Mouse (Mus musculus) neural tube, embryonic 15.5 days (tissue): ENCODE data around the gene Evc. TPM values are rescaled to one million over a fixed set of nuclear protein-coding genes. Genes with fewer than 3 reads are reported as not detected.

Source experiments
- ATAC-seq: fragments of 200-750 bp; cut with Nextera tagmentation; 2 replicates; pipeline ENCODE4 v1.8.0; 2017; ENCODE audit warnings: mild to moderate bottlenecking, moderate TSS enrichment, moderate library complexity; ENCODE audit not compliant: low FRiP score
- H3K27ac ChIP-seq: fragments of 300-500 bp; sonication (generic); replicated peaks from 2 replicates; pipeline ENCODE4 v1.5.1; 2015; ENCODE audit warnings: mild to moderate bottlenecking, inconsistent platforms
- H3K27me3 ChIP-seq: fragments of 300-500 bp; sonication (generic); replicated peaks from 2 replicates; pipeline ENCODE4 v1.6.1; 2015; ENCODE audit warnings: inconsistent platforms
- H3K36me3 ChIP-seq: fragments of 300-500 bp; sonication (generic); 2 replicates; pipeline ENCODE4 v1.6.1; 2015; ENCODE audit warnings: inconsistent platforms
- H3K4me1 ChIP-seq: fragments of 300-500 bp; sonication (generic); 2 replicates; pipeline ENCODE4 v1.6.1; 2015; ENCODE audit warnings: inconsistent platforms
- H3K4me2 ChIP-seq: fragments of 300-500 bp; sonication (generic); 2 replicates; pipeline ENCODE4 v1.6.1; 2015; ENCODE audit warnings: inconsistent platforms, mild to moderate bottlenecking, moderate library complexity
- H3K4me3 ChIP-seq: fragments of 300-500 bp; sonication (generic); replicated peaks from 2 replicates; pipeline ENCODE4 v1.5.1; 2015; ENCODE audit warnings: mild to moderate bottlenecking, inconsistent platforms
- H3K9ac ChIP-seq: fragments of 300-500 bp; sonication (generic); replicated peaks from 2 replicates; pipeline ENCODE4 v1.6.1; 2015; ENCODE audit warnings: mild to moderate bottlenecking, inconsistent platforms
- H3K9me3 ChIP-seq: fragments of 300-500 bp; sonication (generic); replicated peaks from 2 replicates; pipeline ENCODE4 v1.6.1; 2016; ENCODE audit warnings: inconsistent platforms
- WGBS: fragments of 180-500 bp; shearing (Covaris S2); methylation state at CpG from one replicate; pipeline ENCODE4 v1.1.7; 2015; ENCODE audit warnings: mixed read lengths; 5-methylcytosine and 5-hydroxymethylcytosine counted together
- polyA plus RNA-seq: library from polyadenylated mRNA; unstranded; fragments of >200 nt; fragmentation: Nextera tagmentation; extraction: Ambion mirVana; gene quantifications from 2 replicates; pipeline ENCODE4 v1.2.1, GENCODE M21; 2015

Gene Evc
- polyA plus RNA-seq, 1 experiment from 2014 or later, result 4.4 TPM

DNA sequence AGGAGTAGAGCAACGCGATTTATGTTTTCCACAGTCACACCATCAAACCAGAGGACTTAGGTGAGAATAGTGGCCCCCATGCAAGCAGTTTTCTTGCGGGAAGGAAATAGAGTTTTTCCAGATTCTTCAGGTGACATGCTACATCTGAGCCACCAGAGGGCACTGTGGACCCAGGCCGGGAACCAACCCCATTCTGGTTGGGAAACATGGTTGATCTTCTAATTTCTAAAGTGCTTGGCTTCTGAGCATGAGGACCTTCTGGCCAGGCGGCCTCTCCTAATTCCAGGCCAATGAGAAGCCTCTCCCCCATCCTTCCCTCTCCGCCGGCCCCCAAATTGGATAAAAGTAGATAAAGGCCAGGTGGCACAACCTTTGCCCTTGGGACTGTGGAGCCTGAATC lies 38.3 kb downstream of the Evc start:
- no peak overlapping the region for H3K27ac ChIP-seq
- H3K9me3 ChIP-seq, result no peaks in the 10 kb centered on the region
- H3K4me1 ChIP-seq, result no peaks in the 10 kb centered on the region; the same call in 1 of the 2 replicates
- no peak overlapping the region for H3K4me2 ChIP-seq
- no peak for ATAC-seq
- H3K27me3 ChIP-seq, result no peaks in the 10 kb centered on the region
- no peaks in the 10 kb centered on the region for H3K36me3 ChIP-seq
- 27% methylated on average over 7 of the region's 7 CpGs for WGBS
- no peak overlapping the region for H3K4me3 ChIP-seq
- H3K9ac ChIP-seq, result no peak overlapping the region

- H3K9ac ChIP-seq, result no peak overlapping the region
- no peak overlapping the region for H3K27ac ChIP-seq
- WGBS, result 66% methylated on average over 10 of the region's 10 CpGs
- no peaks in the 10 kb centered on the region; the same call in 1 of the 2 replicates for H3K4me1 ChIP-seq
- peaks cover 11% of the 10 kb centered on the region for H3K36me3 ChIP-seq
- ATAC-seq, result no peak
- H3K27me3 ChIP-seq, result no peaks in the 10 kb centered on the region
- H3K9me3 ChIP-seq, result no peaks in the 10 kb centered on the region
- no peak overlapping the region for H3K4me2 ChIP-seq
- H3K4me3 ChIP-seq, result no peak overlapping the region
Measured at GRCm38 (mm10) chr5:37296717-37297116, 40.0 kb downstream of the Evc start.

DNA sequence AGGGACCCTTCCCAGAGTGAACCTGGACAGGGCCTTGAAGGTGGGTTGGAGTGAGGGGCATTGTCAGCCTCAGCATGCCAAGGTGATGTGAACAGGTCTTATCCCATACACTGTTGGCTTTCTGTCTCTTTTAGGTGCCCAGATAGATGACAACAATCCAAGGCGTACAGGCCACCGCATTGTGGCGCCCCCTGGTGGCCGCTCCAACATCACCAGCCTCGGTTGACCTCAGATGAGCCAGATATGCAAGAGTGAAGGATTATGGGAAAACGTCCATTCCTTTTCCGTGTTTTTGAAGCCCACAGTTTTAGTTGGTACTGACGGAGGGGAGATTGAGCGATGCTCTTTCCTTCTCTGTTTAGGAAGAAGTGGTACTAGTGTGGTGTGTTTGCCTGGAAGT lies 45.7 kb downstream of the Evc start:
- H3K4me3 ChIP-seq, result no peak overlapping the region
- no peak for ATAC-seq
- H3K27me3 ChIP-seq, result no peaks in the 10 kb centered on the region
- no peak overlapping the region for H3K9ac ChIP-seq
- peaks cover 66% of the 10 kb centered on the region for H3K36me3 ChIP-seq
- no peaks in the 10 kb centered on the region for H3K9me3 ChIP-seq
- WGBS, result 77% methylated on average over 9 of the region's 9 CpGs
- no peaks in the 10 kb centered on the region for H3K4me1 ChIP-seq
- H3K27ac ChIP-seq, result no peak overlapping the region
- no peak overlapping the region for H3K4me2 ChIP-seq

DNA sequence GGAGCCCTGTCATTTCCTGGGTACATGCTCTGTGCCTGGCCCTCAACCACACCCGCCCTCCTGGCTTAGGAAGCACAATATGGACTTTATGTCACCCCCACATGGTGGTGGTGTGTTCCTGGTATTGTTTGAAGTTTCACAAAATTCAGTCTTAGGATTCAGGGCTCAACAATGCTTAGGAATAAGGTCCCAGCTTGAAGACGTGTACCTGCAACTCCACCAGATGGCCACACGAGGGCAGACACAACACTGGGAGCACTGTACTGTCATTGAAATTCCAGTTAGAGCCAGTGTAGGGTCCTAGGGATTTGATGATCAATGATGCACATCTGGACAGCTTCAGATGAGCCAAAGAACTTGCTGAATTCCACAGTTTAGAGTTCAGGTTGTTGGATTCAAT lies 47.5 kb downstream of the Evc start:
- H3K4me3 ChIP-seq, result no peak overlapping the region
- H3K27ac ChIP-seq, result no peak overlapping the region
- H3K27me3 ChIP-seq, result no peaks in the 10 kb centered on the region
- H3K4me1 ChIP-seq, result no peaks in the 10 kb centered on the region
- no peak overlapping the region for H3K9ac ChIP-seq
- H3K36me3 ChIP-seq, result peaks cover 77% of the 10 kb centered on the region
- no peak overlapping the region for H3K4me2 ChIP-seq
- WGBS, result 27% methylated on average over 3 of the region's 3 CpGs
- peak; percentile 34; the same call in 1 of the 2 replicates for ATAC-seq
- no peaks in the 10 kb centered on the region for H3K9me3 ChIP-seq

GRCm38 (mm10) chr5:37288374-37288773 lies 48.3 kb downstream of the Evc start:
- H3K4me1 ChIP-seq, result no peaks in the 10 kb centered on the region
- H3K27ac ChIP-seq, result 0 out of 2 replicates have a peak overlapping the region, but pooled peaks have one; percentile 15
- 60% methylated on average over 3 of the region's 3 CpGs for WGBS
- no peaks in the 10 kb centered on the region for H3K9me3 ChIP-seq
- H3K4me3 ChIP-seq, result no peak overlapping the region
- no peak overlapping the region for H3K9ac ChIP-seq
- peaks cover 85% of the 10 kb centered on the region for H3K36me3 ChIP-seq
- no peak overlapping the region for H3K4me2 ChIP-seq
- no peaks in the 10 kb centered on the region for H3K27me3 ChIP-seq
- peak; percentile 32 for ATAC-seq

DNA sequence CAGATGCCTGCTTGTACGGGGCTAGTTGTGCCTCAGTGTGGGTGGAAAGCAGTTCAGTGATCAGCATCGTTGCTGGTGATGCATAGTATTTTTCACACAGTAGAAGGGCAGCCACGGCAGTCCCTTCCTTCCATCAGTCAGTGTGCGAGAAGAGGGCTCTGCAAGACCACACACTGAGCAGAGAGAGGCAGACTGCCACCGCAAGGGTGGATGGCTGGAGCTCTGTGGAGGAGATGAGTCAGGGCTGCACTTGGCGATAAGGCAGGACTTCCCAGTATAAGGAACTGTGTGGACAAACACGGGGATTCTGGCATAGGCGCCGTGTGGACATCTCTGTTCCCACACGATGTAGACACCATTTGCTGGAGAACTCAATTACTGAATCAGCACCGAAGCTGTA lies 55.7 kb downstream of the Evc start:
- no peak for ATAC-seq
- H3K27me3 ChIP-seq, result no peaks in the 10 kb centered on the region
- 96% methylated on average over 11 of the region's 11 CpGs for WGBS

DNA sequence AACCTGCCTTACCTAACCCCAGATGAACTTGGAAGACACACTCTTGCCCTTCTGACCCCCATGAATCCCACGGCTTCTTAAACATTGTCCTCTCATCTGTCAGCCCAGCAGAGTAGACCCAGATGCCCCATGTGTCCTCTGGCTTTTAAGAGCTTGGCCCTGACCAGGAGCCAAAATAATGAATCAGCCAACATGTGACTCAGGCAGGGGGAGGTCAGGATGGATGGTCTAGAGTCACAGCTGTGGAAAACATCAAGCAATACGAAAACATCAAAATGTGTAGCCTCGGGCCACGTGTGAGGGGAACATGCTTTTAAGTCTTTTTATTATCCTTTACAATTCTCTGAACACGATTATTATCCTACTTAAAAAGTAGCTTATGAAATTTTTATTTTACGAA lies 72.9 kb downstream of the Evc start:
- Histone ChIP-seq H3K36me3 (peaks cover 32% of the 10 kb centered on the region), H3K4me2 (no peak overlapping the region), H3K9me3 (no peaks in the 10 kb centered on the region), H3K9ac (no peak overlapping the region), H3K27me3 (no peaks in the 10 kb centered on the region), H3K4me1 (peaks cover 35% of the 10 kb centered on the region), H3K27ac (0 out of 2 replicates have a peak overlapping the region, but pooled peaks have one; percentile 1), H3K4me3 (no peak overlapping the region)
- WGBS, result 34% methylated on average over 6 of the region's 6 CpGs
- no peak for ATAC-seq

More for the DNA sequence above, 55.7 kb downstream of the Evc start:
- no peaks in the 10 kb centered on the region for H3K4me1 ChIP-seq
- no peak overlapping the region for H3K27ac ChIP-seq
- no peak overlapping the region for H3K4me2 ChIP-seq
- peaks cover 90% of the 10 kb centered on the region for H3K36me3 ChIP-seq
- H3K4me3 ChIP-seq, result no peak overlapping the region
- H3K9me3 ChIP-seq, result no peaks in the 10 kb centered on the region
- H3K9ac ChIP-seq, result no peak overlapping the region

- H3K36me3 ChIP-seq, result peaks cover 17% of the 10 kb centered on the region; the same call in 1 of the 2 replicates
- peak; percentile 26; the same call in 1 of the 2 replicates for ATAC-seq
- peaks cover 52% of the 10 kb centered on the region for H3K4me1 ChIP-seq
- H3K4me2 ChIP-seq, result no peak overlapping the region
- WGBS, result 29% methylated on average over 5 of the region's 5 CpGs
- no peaks in the 10 kb centered on the region for H3K27me3 ChIP-seq
- H3K27ac ChIP-seq, result no peak overlapping the region
- H3K9ac ChIP-seq, result no peak overlapping the region
- no peak overlapping the region for H3K4me3 ChIP-seq
- H3K9me3 ChIP-seq, result no peaks in the 10 kb centered on the region
Measured at GRCm38 (mm10) chr5:37261734-37262133, 75.0 kb downstream of the Evc start.

- Histone ChIP-seq H3K4me3 (no peak overlapping the region), H3K27me3 (no peaks in the 10 kb centered on the region), H3K9ac (no peak overlapping the region), H3K4me2 (no peak overlapping the region), H3K9me3 (no peaks in the 10 kb centered on the region), H3K27ac (no peak overlapping the region), H3K36me3 (peaks cover 11% of the 10 kb centered on the region; the same call in 1 of the 2 replicates), H3K4me1 (peaks cover 74% of the 10 kb centered on the region)
- WGBS, result 63% methylated on average over 5 of the region's 5 CpGs
- no peak for ATAC-seq
Measured at GRCm38 (mm10) chr5:37257243-37257642, 79.5 kb downstream of the Evc start.

DNA sequence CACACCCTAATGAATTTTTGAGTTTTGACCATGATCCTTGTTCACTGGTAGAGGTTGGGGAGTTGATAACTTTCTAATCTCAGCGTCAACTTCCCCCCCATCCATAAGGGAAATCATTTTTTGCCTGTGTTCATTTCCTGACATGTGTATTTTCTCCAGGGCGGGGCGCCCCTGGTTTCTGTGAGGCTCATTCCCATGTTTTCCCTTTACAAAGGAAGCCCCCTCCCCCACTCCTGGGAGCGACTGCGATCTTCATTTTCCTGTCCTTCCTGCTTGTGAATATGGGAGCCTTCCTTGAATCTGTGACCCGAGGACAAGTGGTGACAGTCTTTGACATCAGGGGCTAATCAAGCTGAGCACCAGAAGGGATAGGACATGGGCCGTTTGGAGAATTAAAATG lies 79.9 kb downstream of the Evc start:
- Histone ChIP-seq H3K4me2 (no peak overlapping the region), H3K4me3 (no peak overlapping the region), H3K27me3 (no peaks in the 10 kb centered on the region), H3K9ac (no peak overlapping the region), H3K9me3 (no peaks in the 10 kb centered on the region), H3K27ac (no peak overlapping the region), H3K36me3 (peaks cover 15% of the 10 kb centered on the region; the same call in 1 of the 2 replicates), H3K4me1 (peaks cover 76% of the 10 kb centered on the region)
- no peak for ATAC-seq
- 72% methylated on average over 7 of the region's 7 CpGs for WGBS

- Histone ChIP-seq H3K4me3 (no peak overlapping the region), H3K4me1 (peaks cover 84% of the 10 kb centered on the region), H3K4me2 (no peak overlapping the region), H3K9ac (no peak overlapping the region), H3K9me3 (no peaks in the 10 kb centered on the region), H3K27me3 (no peaks in the 10 kb centered on the region), H3K27ac (no peak overlapping the region), H3K36me3 (peaks cover 16% of the 10 kb centered on the region; the same call in 1 of the 2 replicates)
- 61% methylated on average over 4 of the region's 4 CpGs for WGBS
- ATAC-seq, result no peak
Measured at GRCm38 (mm10) chr5:37254523-37254922, 82.2 kb downstream of the Evc start.

GRCm38 (mm10) chr5:37252101-37252804 lies 84.4 kb downstream of the Evc start:
- no peaks in the 10 kb centered on the region for H3K9me3 ChIP-seq
- no peak overlapping the region for H3K9ac ChIP-seq
- H3K27ac ChIP-seq, result no peak overlapping the region
- no peak overlapping the region for H3K4me2 ChIP-seq
- no peak overlapping the region for H3K4me3 ChIP-seq
- H3K4me1 ChIP-seq, result peaks cover 88% of the 10 kb centered on the region
- WGBS, result 82% methylated on average over 9 of the region's 9 CpGs
- peaks cover 16% of the 10 kb centered on the region; the same call in 1 of the 2 replicates for H3K36me3 ChIP-seq
- no peak for ATAC-seq
- H3K27me3 ChIP-seq, result no peaks in the 10 kb centered on the region
